27 mouse cellular contexts compared by ENCODE assay signal in the genomic region with DNA sequence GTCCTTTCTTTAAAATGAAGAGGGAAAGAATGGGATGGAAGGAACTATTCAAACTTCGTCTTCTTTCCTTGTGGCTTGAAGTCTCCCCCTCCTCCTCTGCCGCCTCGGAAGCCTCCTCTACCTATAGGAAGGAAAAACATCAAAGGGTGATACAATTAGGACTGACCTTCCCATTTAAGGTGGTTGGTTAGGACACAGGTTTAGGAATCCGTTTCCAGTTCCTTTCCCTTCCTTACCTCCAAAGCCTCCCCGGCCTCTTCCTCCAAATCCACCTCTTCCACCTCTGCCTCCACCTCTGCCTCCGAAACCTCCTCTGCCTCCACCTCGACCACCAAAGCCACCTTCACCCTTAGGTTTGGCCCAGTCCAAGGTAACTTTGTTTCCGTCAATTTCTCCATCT. TPM values are rescaled to one million over a fixed set of nuclear protein-coding genes. Genes with fewer than 3 reads are reported as not detected.
"Had no signal": no experiment of that assay in that cellular context is flagged by ENCODE, and none has a peak within 500 bp of the region (broad histone marks: within the 10 kb centered on the region; RNA-seq: fewer than 3 reads in every experiment).

No protein-coding gene starts in this region.

- H3K4me2 ChIP-seq: heart, embryonic 11.5 days; heart, embryonic 13.5 days; heart, embryonic 15.5 days; hindbrain, embryonic 12.5 days; hindbrain, embryonic 14.5 days; intestine, embryonic 15.5 days; limb, embryonic 13.5 days; limb, embryonic 15.5 days; liver, embryonic 12.5 days had no signal

- H3K4me3 ChIP-seq: heart, adult 2 months; heart, embryonic 13.5 days; heart, embryonic 15.5 days; hindbrain, embryonic 10.5 days; hindbrain, embryonic 12.5 days; intestine, embryonic 15.5 days; layer of hippocampus, adult 2 months; left cerebral cortex, adult 2 months; limb, embryonic 13.5 days; limb, embryonic 15.5 days; liver, embryonic 12.5 days had no signal

- H3K4me1 ChIP-seq: heart, embryonic 13.5 days; heart, embryonic 15.5 days; hindbrain, embryonic 10.5 days; hindbrain, embryonic 12.5 days; intestine, embryonic 15.5 days; limb, embryonic 13.5 days; limb, embryonic 15.5 days had no signal

- H3K27ac ChIP-seq: heart, adult 2 months; heart, embryonic 13.5 days; heart, embryonic 15.5 days; hindbrain, embryonic 10.5 days; hindbrain, embryonic 12.5 days; hindbrain, embryonic 14.5 days; intestine, embryonic 15.5 days; layer of hippocampus, adult 2 months; left cerebral cortex, adult 2 months; limb, embryonic 13.5 days; limb, embryonic 15.5 days; liver, embryonic 12.5 days; liver, embryonic 14.5 days had no signal

- H3K9ac ChIP-seq: heart, embryonic 13.5 days; heart, embryonic 15.5 days; hindbrain, embryonic 12.5 days; hindbrain, embryonic 14.5 days; intestine, embryonic 15.5 days; limb, embryonic 13.5 days; limb, embryonic 15.5 days; liver, embryonic 12.5 days; liver, embryonic 14.5 days had no signal

- H3K27me3 ChIP-seq: heart, embryonic 13.5 days; heart, embryonic 15.5 days; hindbrain, embryonic 12.5 days; intestine, embryonic 15.5 days; limb, embryonic 13.5 days; limb, embryonic 15.5 days; liver, embryonic 12.5 days had no signal

- DNase-seq: gastrocnemius, postnatal 25 days; heart, adult 2 months; heart, postnatal 14 days; heart, postnatal 4 days; kidney, adult 18-20 months; kidney, adult 8-10 months; kidney, postnatal 10 days; kidney, postnatal 25 days; kidney, postnatal 4 days; left cerebral cortex, postnatal 4 days had no signal

- H3K9me3 ChIP-seq: heart, embryonic 13.5 days; heart, embryonic 15.5 days; hindbrain, embryonic 10.5 days; hindbrain, embryonic 12.5 days; intestine, embryonic 15.5 days; limb, embryonic 13.5 days; limb, embryonic 15.5 days; liver, embryonic 12.5 days had no signal

RNA-seq across cellular contexts. Expression of a gene that starts 47.9 kb away (rescaled TPM):
- total RNA-seq: gastrocnemius, adult 18-20 months; gastrocnemius, adult 8-10 months; gastrocnemius, postnatal 25 days; liver, adult 2 months had no signal
- polyA plus RNA-seq: inflammation-experienced regulatory T-cells, adult 6 months had no signal
